Mouse (Mus musculus) olfactory bulb, adult 2 months (tissue): ENCODE data around the gene Oscar.

Experiments used
- CTCF ChIP-seq: fragments of 200-500 bp; IDR thresholded peaks from 2 replicates; pipeline ENCODE4 v1.5.1; 2012; ENCODE audit warnings: low read depth, mild to moderate bottlenecking, low read length, moderate library complexity; ENCODE audit not compliant: insufficient read depth
- POLR2A ChIP-seq: fragments of 200-500 bp; IDR thresholded peaks from 2 replicates; pipeline ENCODE4 v1.6.1; 2012; ENCODE audit warnings: mild to moderate bottlenecking, low read depth, low read length, moderate library complexity; ENCODE audit not compliant: insufficient read depth

- TF ChIP-seq CTCF = no peak
- TF ChIP-seq POLR2A = peak; percentile 73
These were observed 1.5 kb upstream of the Oscar start, which contains the start of gene Ndufa3 for GRCm38 (mm10) chr7:3617242-3617995.
